Mouse (Mus musculus) liver, adult 2 months (tissue): ENCODE data around the gene Csnk2b. TPM values are rescaled to one million over a fixed set of nuclear protein-coding genes. Genes with fewer than 3 reads are reported as not detected.

Source experiments
- DNase-seq: peaks from one replicate; pipeline ENCODE4 v3.0.0-alpha.2; 2011; ENCODE audit warnings: low read depth, low spot score; ENCODE audit errors: extremely low read depth
- H3K27ac ChIP-seq: fragments of 200-500 bp; replicated peaks from 2 replicates; pipeline ENCODE4 v1.5.1; 2012; ENCODE audit warnings: low read depth, mild to moderate bottlenecking, control low read depth, inconsistent platforms, low read length; ENCODE audit not compliant: insufficient read depth
- H3K27me3 ChIP-seq: fragments of 200-500 bp; 2 replicates; pipeline ENCODE4 v1.6.1; 2012; ENCODE audit warnings: mild to moderate bottlenecking, moderate library complexity, low read length, inconsistent platforms; ENCODE audit not compliant: control insufficient read depth, insufficient read depth
- H3K36me3 ChIP-seq: fragments of 200-500 bp; 2 replicates; pipeline ENCODE4 v1.6.1; 2012; ENCODE audit warnings: low read length, inconsistent platforms; ENCODE audit not compliant: control insufficient read depth, insufficient read depth
- H3K4me1 ChIP-seq: fragments of 200-500 bp; 2 replicates; pipeline ENCODE4 v1.6.1; 2011; ENCODE audit warnings: low read length; ENCODE audit not compliant: control insufficient read depth, insufficient read depth
- H3K4me3 ChIP-seq: fragments of 200-500 bp; 2 replicates; pipeline ENCODE4 v1.5.1; 2011; ENCODE audit warnings: low read depth, mild to moderate bottlenecking, control low read depth, low read length, moderate library complexity; ENCODE audit not compliant: insufficient read depth
- H3K79me2 ChIP-seq: fragments of 200-500 bp; 2 replicates; pipeline ENCODE4 v1.6.1; 2012; ENCODE audit warnings: inconsistent platforms, mild to moderate bottlenecking, low read length, moderate library complexity; ENCODE audit not compliant: control insufficient read depth, insufficient read depth
- H3K9ac ChIP-seq: fragments of 200-500 bp; 2 replicates; pipeline ENCODE4 v1.6.1; 2012; ENCODE audit warnings: low read depth, mild to moderate bottlenecking, control low read depth, inconsistent platforms, low read length
- CTCF ChIP-seq: fragments of 200-500 bp; IDR thresholded peaks from 2 replicates; pipeline ENCODE4 v1.5.1; 2011; ENCODE audit warnings: low read depth, low read length, control low read depth
- POLR2A ChIP-seq: fragments of 200-500 bp; IDR thresholded peaks from 2 replicates; pipeline ENCODE4 v1.6.1; 2011; ENCODE audit warnings: low read length, control low read depth; ENCODE audit not compliant: insufficient read depth; ENCODE audit errors: extremely low read depth
- WGBS: fragments of 180-500 bp; shearing (Covaris S2); methylation state at CpG from one replicate; pipeline ENCODE4 v1.1.7; 2018; 5-methylcytosine and 5-hydroxymethylcytosine counted together
- polyA plus RNA-seq: library from polyadenylated mRNA; depleted of rRNA; stranded (reverse); fragments of >200 nt; gene quantifications from 2 replicates; pipeline ENCODE4 v1.2.3, GENCODE M21; 2012
- total RNA-seq: library from RNA; depleted of rRNA; stranded (reverse); fragments of >200 nt; gene quantifications from 2 replicates; pipeline ENCODE4 v1.2.3, GENCODE M21; 2014

Gene Csnk2b
- total and polyA plus RNA-seq, 2 experiments, result 60.9 to 228 TPM

DNA sequence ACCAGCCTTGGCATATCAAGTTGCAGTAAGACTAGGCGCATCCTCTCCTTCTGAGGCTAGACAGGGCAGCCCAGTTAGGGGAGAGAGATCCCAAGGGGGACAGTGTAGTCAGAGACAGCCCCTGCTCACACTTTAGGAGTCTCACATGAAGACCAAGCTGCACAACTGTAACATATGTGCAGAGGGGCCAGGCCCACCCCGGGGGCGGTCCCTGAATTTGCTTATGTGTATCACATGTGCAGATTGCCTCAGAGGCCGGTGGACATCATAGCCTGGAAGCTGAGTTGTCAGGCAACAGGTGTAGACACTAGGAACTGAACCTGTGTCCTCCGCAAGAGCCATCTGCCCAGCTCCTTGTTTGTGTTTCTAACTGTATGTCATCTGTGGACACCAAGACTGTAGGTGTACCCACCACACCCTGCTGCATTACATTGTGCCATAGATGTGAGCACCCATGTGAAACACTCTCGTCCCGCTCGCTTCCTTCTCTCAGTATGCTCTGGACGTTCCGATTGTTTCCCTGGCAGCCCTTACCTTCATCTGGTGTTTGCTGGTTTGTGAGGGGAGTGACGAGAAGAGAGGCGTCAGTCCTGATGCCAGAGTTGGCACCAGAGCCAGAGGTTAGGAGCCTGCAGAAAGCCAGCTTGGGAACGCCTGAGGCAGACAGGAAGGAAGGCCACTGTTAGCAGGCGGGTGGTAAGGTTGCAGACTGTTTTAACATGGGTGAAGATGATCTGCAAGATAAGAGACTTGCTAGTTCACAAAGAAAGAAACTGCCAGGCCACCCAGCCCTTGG lies 29.3 kb downstream of the Csnk2b start:
- H3K4me3 ChIP-seq, result no peak overlapping the region
- H3K9ac ChIP-seq, result no peak overlapping the region
- H3K27me3 ChIP-seq, result no peaks in the 10 kb centered on the region
- peaks cover 7% of the 10 kb centered on the region for H3K79me2 ChIP-seq
- TF ChIP-seq POLR2A (no peak), CTCF (no peak)
- DNase-seq, result no peak
- H3K36me3 ChIP-seq, result 0 out of 2 replicates have a peak, but pooled peaks cover 2% of the 10 kb centered on the region
- H3K4me1 ChIP-seq, result peaks cover 4% of the 10 kb centered on the region; the same call in 1 of the 2 replicates
- 90% methylated on average over 14 of the region's 14 CpGs for WGBS
- H3K27ac ChIP-seq, result no peak overlapping the region

GRCm38 (mm10) chr17:35090166-35090932 lies 31.5 kb downstream of the Csnk2b start:
- Histone ChIP-seq H3K9ac (peak overlapping the region; percentile 43; the same call in 1 of the 2 replicates), H3K4me1 (peaks cover 4% of the 10 kb centered on the region; the same call in 1 of the 2 replicates), H3K4me3 (peak overlapping the region; percentile 99; the same call in 1 of the 2 replicates), H3K27me3 (no peaks in the 10 kb centered on the region), H3K27ac (peak overlapping the region; percentile 48), H3K79me2 (peaks cover 7% of the 10 kb centered on the region), H3K36me3 (0 out of 2 replicates have a peak, but pooled peaks cover 2% of the 10 kb centered on the region)
- TF ChIP-seq CTCF, result no peak
- no peak for TF ChIP-seq POLR2A
- peak; percentile 74 for DNase-seq
- 50% methylated on average over 8 of the region's 8 CpGs for WGBS

- H3K27me3 ChIP-seq, result no peaks in the 10 kb centered on the region
- H3K4me1 ChIP-seq, result peaks cover 4% of the 10 kb centered on the region; the same call in 1 of the 2 replicates
- H3K9ac ChIP-seq, result peak within 1 kb of the TSS; percentile 100
- H3K79me2 ChIP-seq, result peaks cover 7% of the 10 kb centered on the region
- peak within 1 kb of the TSS; percentile 99 for H3K4me3 ChIP-seq
- TF ChIP-seq CTCF (peak; percentile 2; the same call in 1 of the 2 replicates), POLR2A (peak; percentile 75)
- 3% methylated on average over 67 of the region's 67 CpGs for WGBS
- H3K36me3 ChIP-seq, result 0 out of 2 replicates have a peak, but pooled peaks cover 2% of the 10 kb centered on the region
- DNase-seq, result peak; percentile 71
- H3K27ac ChIP-seq, result peak within 1 kb of the TSS; percentile 100
Measured at GRCm38 (mm10) chr17:35088825-35089644, 32.8 kb downstream of the Csnk2b start, which contains the start of gene Abhd16a. Abhd16a (plus strand) TSS chr17:35089263.

DNA sequence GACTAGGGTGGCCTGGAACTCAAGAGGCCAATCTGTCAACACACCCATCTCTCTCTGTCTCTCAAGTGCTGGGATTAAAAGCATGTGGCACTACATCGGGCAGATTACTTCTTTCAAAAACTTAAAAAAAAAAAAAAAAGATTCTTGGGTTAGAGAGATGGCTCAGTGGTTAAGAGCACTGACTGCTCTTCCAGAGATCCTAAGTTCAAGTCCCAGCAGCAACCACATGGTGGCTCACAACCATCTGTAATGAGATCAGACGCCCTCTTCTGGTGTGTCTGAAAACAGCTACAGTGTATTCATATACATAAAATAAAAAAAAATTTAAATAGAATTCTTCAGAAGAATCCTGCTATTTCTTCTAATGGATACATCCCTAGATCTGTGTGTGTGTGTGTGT lies 33.7 kb downstream of the Csnk2b start:
- no peak overlapping the region for H3K9ac ChIP-seq
- no peaks in the 10 kb centered on the region for H3K27me3 ChIP-seq
- no peak overlapping the region for H3K27ac ChIP-seq
- H3K4me1 ChIP-seq, result peaks cover 4% of the 10 kb centered on the region; the same call in 1 of the 2 replicates
- 41% methylated on average over 2 of the region's 2 CpGs for WGBS
- H3K36me3 ChIP-seq, result 0 out of 2 replicates have a peak, but pooled peaks cover 2% of the 10 kb centered on the region
- peaks cover 7% of the 10 kb centered on the region for H3K79me2 ChIP-seq
- TF ChIP-seq POLR2A (no peak), CTCF (no peak)
- DNase-seq, result no peak
- H3K4me3 ChIP-seq, result no peak overlapping the region

DNA sequence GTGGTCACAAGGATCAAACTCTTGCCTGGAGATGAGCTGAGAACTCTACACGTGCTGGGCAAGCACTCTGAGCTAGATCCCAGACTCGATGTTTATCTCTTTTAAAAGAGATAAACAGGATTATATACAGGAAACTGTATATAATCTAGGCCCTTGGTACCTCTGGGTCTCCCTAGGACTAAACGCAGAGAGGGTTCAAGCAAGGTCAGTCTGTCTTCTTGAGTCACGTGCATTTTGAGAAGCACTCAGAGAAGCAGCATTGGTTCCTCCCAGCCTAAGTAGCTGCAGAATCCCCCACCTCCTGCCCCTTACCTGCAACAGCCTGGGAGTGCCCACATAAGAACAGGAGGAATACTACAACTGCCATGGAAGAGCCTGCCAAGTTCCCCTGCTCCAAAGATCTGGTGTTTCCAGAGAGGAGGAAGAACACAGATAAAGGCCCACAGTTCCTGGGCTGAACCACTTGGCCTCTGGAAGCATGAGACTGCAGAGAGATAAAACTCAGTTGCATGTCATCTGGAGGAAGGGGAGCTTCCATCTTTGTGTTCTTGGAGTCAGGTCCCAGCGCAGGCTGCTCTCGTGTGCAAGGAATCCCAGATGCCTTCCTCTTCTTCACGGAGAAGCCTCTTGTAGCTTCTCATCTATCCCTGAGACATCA lies 36.5 kb downstream of the Csnk2b start, which contains the start of gene Ly6g6f:
Gene Ly6g6f (minus strand): TSS at position 403 of the 658 bp plus-strand sequence.
- WGBS, result 75% methylated on average over 7 of the region's 7 CpGs
- no peak within 1 kb of the TSS for H3K9ac ChIP-seq

More for the DNA sequence above, 36.5 kb downstream of the Csnk2b start, which contains the start of gene Ly6g6f:
- H3K4me3 ChIP-seq, result no peak within 1 kb of the TSS
- H3K27me3 ChIP-seq, result no peaks in the 10 kb centered on the region
- peaks cover 3% of the 10 kb centered on the region; the same call in 1 of the 2 replicates for H3K4me1 ChIP-seq
- DNase-seq, result no peak
- H3K27ac ChIP-seq, result no peak within 1 kb of the TSS
- peaks cover 3% of the 10 kb centered on the region; the same call in 1 of the 2 replicates for H3K79me2 ChIP-seq
- TF ChIP-seq POLR2A, result no peak
- TF ChIP-seq CTCF, result no peak
- no peaks in the 10 kb centered on the region for H3K36me3 ChIP-seq
